Mouse (Mus musculus): ENCODE measurements at regions not wholly inside any gene's neighbourhood (a gene's known extent, or its start where the extent isn't known, plus 50 kb on each side); places are given as distances from the start of the nearest gene placed in this dataset.

DNA sequence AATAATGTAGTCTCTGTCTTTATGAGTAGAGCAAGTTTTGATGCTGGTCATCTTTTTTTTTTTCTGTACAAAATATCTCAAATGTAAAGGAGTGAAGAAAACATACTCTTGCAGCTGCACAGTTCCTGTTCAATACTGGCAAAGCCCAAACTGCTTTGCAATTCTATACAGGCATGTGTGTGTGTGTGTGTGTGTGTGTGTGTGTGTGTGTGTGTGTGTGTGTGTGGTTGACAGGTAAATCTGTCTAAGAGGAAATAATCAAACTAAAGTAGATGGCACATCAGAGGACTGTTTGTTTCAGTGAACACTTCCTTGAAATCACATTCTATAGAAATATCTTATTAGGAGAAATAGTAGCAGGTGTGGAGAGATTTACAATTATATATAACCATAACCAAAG is 747.8 kb upstream of the Lrrc6 start:
- Histone ChIP-seq H3K9me3 (no peaks in the 10 kb centered on the region), H3K36me3 (no peaks in the 10 kb centered on the region), H3K4me1 (replicated peaks) (peaks cover 22% of the 10 kb centered on the region), H3K4me2 (no peak overlapping the region), H3K27ac (replicated peaks) (no peak overlapping the region), H3K9ac (no peak overlapping the region), H3K27me3 (no peaks in the 10 kb centered on the region), H3K4me3 (no peak overlapping the region)
- no peak for ATAC-seq (ENCODE audit: low read depth)

DNA sequence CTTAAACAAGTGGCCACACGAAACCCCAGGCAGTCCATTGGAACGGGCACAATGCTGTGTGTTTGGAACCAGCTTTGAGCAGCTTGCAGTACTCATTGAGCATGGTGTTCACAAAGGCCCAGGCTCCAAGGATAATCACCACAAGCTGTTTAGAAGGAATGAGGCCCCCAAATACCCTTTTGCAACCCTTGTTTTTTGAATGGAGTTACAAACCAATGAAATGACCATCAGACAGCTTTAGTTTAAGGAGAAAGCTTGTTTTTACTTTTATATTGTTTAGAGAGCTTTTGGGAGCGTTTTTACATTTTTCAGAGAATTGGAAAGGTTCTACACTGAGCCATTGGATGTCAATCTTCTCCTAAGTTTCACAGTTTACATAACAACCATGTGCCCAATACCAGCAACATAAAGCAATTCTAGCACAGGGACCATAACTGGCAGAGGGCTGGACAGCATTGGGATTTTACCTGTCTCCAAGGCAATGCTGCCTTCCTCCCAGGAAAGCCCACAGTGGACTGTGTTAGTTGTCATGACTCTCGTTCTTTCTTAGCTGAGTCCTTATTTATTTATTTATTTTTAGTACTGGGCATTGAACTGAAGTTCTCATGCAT is 745.1 kb upstream of the Lrrc6 start:
- ATAC-seq (ENCODE audit: low read depth): peak; percentile 69; the same call in 1 of the 2 replicates
- 28% methylated on average over 4 of the region's 4 CpGs for WGBS
- H3K9ac ChIP-seq: no peak overlapping the region

GRCm38 (mm10) chr15:67244908-67245657 is 744.4 kb upstream of the Lrrc6 start:
- WGBS: 29% methylated on average over 10 of the region's 10 CpGs
- Histone ChIP-seq H3K4me3 (no peak overlapping the region), H3K4me2 (peak overlapping the region; percentile 25; the same call in 1 of the 2 replicates), H3K27me3 (no peaks in the 10 kb centered on the region), H3K9me3 (no peaks in the 10 kb centered on the region), H3K4me1 (replicated peaks) (peaks cover 22% of the 10 kb centered on the region), H3K36me3 (no peaks in the 10 kb centered on the region), H3K9ac (no peak overlapping the region), H3K27ac (replicated peaks) (no peak overlapping the region)
- peak; percentile 69; the same call in 1 of the 2 replicates for ATAC-seq (ENCODE audit: low read depth)

More for the DNA sequence above, 745.1 kb upstream of the Lrrc6 start:
- Histone ChIP-seq H3K4me3 (no peak overlapping the region), H3K27me3 (no peaks in the 10 kb centered on the region), H3K4me1 (replicated peaks) (peaks cover 22% of the 10 kb centered on the region), H3K27ac (replicated peaks) (no peak overlapping the region), H3K36me3 (no peaks in the 10 kb centered on the region), H3K4me2 (0 out of 2 replicates have a peak overlapping the region, but pooled peaks have one; percentile 25), H3K9me3 (no peaks in the 10 kb centered on the region)

DNA sequence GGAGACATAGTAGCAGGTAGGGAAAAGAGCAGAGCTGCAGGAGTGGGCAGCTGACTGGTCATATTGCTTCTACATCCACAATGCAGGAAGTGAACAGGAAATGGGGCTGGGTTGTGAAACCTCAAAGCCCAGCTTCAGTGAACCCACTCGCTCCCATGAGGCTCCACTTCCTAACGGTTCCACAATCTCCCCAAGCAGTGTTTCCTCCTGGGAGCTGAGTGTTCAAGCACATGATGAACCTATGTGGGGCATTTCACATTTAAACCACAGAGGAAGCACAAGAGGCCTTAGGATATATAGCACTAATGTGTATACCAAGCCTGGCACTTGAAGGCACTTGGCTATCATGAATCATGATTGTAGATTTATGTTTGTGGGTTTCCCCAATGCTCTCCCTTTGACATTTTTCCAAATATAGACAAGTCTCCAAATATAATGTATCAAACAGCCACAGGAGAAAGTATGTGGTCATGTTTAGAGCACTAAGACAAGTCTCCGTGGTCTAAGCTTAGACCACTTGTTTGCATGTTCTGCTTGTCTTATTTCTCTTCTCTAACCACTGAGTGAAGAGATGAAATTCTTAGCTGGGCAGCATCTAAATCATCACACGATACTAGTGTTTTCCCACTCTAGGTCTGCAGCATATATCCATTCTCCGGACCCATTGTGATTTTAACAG is 734.5 kb upstream of the Lrrc6 start:
- Histone ChIP-seq H3K27me3 (no peaks in the 10 kb centered on the region), H3K27ac (replicated peaks) (no peak overlapping the region), H3K9me3 (no peaks in the 10 kb centered on the region), H3K4me3 (no peak overlapping the region), H3K9ac (no peak overlapping the region), H3K36me3 (no peaks in the 10 kb centered on the region), H3K4me2 (no peak overlapping the region), H3K4me1 (replicated peaks) (no peaks in the 10 kb centered on the region)
- WGBS: 89% methylated on average over 5 of the region's 5 CpGs
- no peak for ATAC-seq (ENCODE audit: low read depth)

- Histone ChIP-seq H3K27me3 (no peaks in the 10 kb centered on the region), H3K4me3 (no peak overlapping the region), H3K9ac (no peak overlapping the region), H3K4me1 (replicated peaks) (peaks cover 5% of the 10 kb centered on the region; the same call in 1 of the 2 replicates), H3K4me2 (no peak overlapping the region), H3K36me3 (no peaks in the 10 kb centered on the region), H3K27ac (replicated peaks) (no peak overlapping the region), H3K9me3 (no peaks in the 10 kb centered on the region)
- ATAC-seq (ENCODE audit: low read depth): no peak
- WGBS: 62% methylated on average over 5 of the region's 5 CpGs
Measured at GRCm38 (mm10) chr15:67229359-67229758, 728.6 kb upstream of the Lrrc6 start.

- Histone ChIP-seq H3K4me1 (replicated peaks) (peaks cover 5% of the 10 kb centered on the region; the same call in 1 of the 2 replicates), H3K4me2 (no peak overlapping the region), H3K27me3 (no peaks in the 10 kb centered on the region), H3K9ac (no peak overlapping the region), H3K27ac (replicated peaks) (no peak overlapping the region), H3K9me3 (no peaks in the 10 kb centered on the region), H3K36me3 (no peaks in the 10 kb centered on the region), H3K4me3 (no peak overlapping the region)
- 92% methylated on average over 2 of the region's 2 CpGs for WGBS
- ATAC-seq (ENCODE audit: low read depth): no peak
Measured at GRCm38 (mm10) chr15:67228633-67229032, 727.9 kb upstream of the Lrrc6 start.

GRCm38 (mm10) chr15:67227456-67228164 is 726.9 kb upstream of the Lrrc6 start:
- Histone ChIP-seq H3K27ac (replicated peaks) (no peak overlapping the region), H3K9me3 (no peaks in the 10 kb centered on the region), H3K36me3 (no peaks in the 10 kb centered on the region), H3K4me1 (replicated peaks) (peaks cover 5% of the 10 kb centered on the region; the same call in 1 of the 2 replicates), H3K27me3 (no peaks in the 10 kb centered on the region), H3K9ac (no peak overlapping the region), H3K4me3 (no peak overlapping the region), H3K4me2 (no peak overlapping the region)
- WGBS: 69% methylated on average over 7 of the region's 7 CpGs
- ATAC-seq (ENCODE audit: low read depth): no peak

- no peak overlapping the region for H3K4me2 ChIP-seq
- H3K27me3 ChIP-seq: no peaks in the 10 kb centered on the region
- H3K9me3 ChIP-seq: no peaks in the 10 kb centered on the region
- H3K27ac ChIP-seq (replicated peaks): no peak overlapping the region
- H3K4me1 ChIP-seq (replicated peaks): peaks cover 5% of the 10 kb centered on the region; the same call in 1 of the 2 replicates
- H3K36me3 ChIP-seq: no peaks in the 10 kb centered on the region
- no peak for ATAC-seq (ENCODE audit: low read depth)
- H3K9ac ChIP-seq: no peak overlapping the region
- no peak overlapping the region for H3K4me3 ChIP-seq
- 88% methylated on average over 9 of the region's 9 CpGs for WGBS
Measured at GRCm38 (mm10) chr15:67226900-67227299, 726.2 kb upstream of the Lrrc6 start.

All from neural tube, embryonic 13.5 days (tissue).